ENCODE assay signal across 17 mouse cellular contexts in the genomic region with DNA sequence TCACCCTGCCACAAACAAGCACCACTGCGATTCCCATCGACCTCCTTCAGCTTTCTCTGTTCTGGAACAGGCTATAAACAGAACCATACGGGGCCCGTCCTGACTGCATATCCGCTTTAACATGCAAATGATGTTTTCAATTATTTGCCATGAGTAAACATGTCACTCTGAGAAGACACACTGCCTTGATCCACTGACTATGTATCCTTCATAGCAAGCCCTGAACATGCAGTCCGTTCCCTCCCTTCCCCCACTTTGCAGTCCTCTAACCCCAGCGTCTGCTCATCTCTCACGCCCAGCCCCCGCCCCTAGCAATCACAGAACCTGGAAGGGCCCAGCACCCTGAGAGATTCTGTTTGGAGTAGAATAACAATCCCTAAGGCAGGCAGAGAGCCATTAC.
DNase-seq lines count a peak whose midpoint lies in the region; ATAC-seq lines count a peak whose summit lies in the region.
"Had no signal": no experiment of that assay in that cellular context is flagged by ENCODE, and none has a peak within 500 bp of the region (broad histone marks: within the 10 kb centered on the region; RNA-seq: fewer than 3 reads in every experiment).

No protein-coding gene starts in this region.

- H3K4me3 ChIP-seq in forebrain, embryonic 12.5 days (replicated peaks) = no peak overlapping the region
- no peak overlapping the region for H3K4me3 ChIP-seq in forebrain, embryonic 11.5 days (ENCODE audit: low read depth, low read length)
- H3K4me3 ChIP-seq in neural tube, embryonic 11.5 days (ENCODE audit: low read depth, low read length) = no peak overlapping the region
- no peak overlapping the region for H3K4me3 ChIP-seq in forebrain, embryonic 15.5 days
- H3K4me3 ChIP-seq: heart, embryonic 10.5 days; limb, embryonic 12.5 days had no signal

- DNase-seq in forebrain, embryonic 11.5 days (ENCODE audit: low spot score) = no peak
- peak; percentile 23 for DNase-seq in neural tube, embryonic 11.5 days (ENCODE audit: low spot score)
- DNase-seq in neural tube, embryonic 10.5 days (ENCODE audit: extremely low spot score, low spot score) = no peak
- no peak for DNase-seq in urinary bladder, adult 2 months (ENCODE audit: low spot score)
- DNase-seq in heart, postnatal 25 days (ENCODE audit: low spot score) = no peak
- DNase-seq: gastrocnemius, postnatal 14 days; heart, postnatal 36 days; kidney, adult 18-20 months; kidney, postnatal 36 days; layer of hippocampus, postnatal 36 days had no signal

- ATAC-seq in forebrain, embryonic 12.5 days (ENCODE audit: low FRiP score) = peak; percentile 36; the same call in 1 of the 2 replicates
- ATAC-seq in forebrain, embryonic 11.5 days (replicated peaks; ENCODE audit: low FRiP score) = no peak
- ATAC-seq in neural tube, embryonic 11.5 days (ENCODE audit: insufficient read depth, low FRiP score, low TSS enrichment) = no peak
- ATAC-seq in forebrain, embryonic 15.5 days (replicated peaks) = peak; percentile 38
- ATAC-seq in inflammation-experienced regulatory T-cells, adult 6 months = no peak
- ATAC-seq: activated CD4-positive, CD25-positive, alpha-beta regulatory T cell, adult 4 months had no signal

- no peaks in the 10 kb centered on the region for H3K9me3 ChIP-seq in forebrain, embryonic 12.5 days
- no peaks in the 10 kb centered on the region for H3K9me3 ChIP-seq in forebrain, embryonic 11.5 days (ENCODE audit: control insufficient read depth, low read length)
- no peaks in the 10 kb centered on the region for H3K9me3 ChIP-seq in neural tube, embryonic 11.5 days (ENCODE audit: control insufficient read depth, low read length)
- no peaks in the 10 kb centered on the region for H3K9me3 ChIP-seq in forebrain, embryonic 15.5 days
- H3K9me3 ChIP-seq: heart, embryonic 10.5 days; limb, embryonic 12.5 days had no signal

- H3K9ac ChIP-seq in forebrain, embryonic 12.5 days = no peak overlapping the region
- H3K9ac ChIP-seq in forebrain, embryonic 11.5 days (ENCODE audit: low read length) = no peak overlapping the region
- no peak overlapping the region for H3K9ac ChIP-seq in neural tube, embryonic 11.5 days (ENCODE audit: low read length)
- no peak overlapping the region for H3K9ac ChIP-seq in forebrain, embryonic 15.5 days (replicated peaks)
- H3K9ac ChIP-seq: limb, embryonic 12.5 days had no signal

- WGBS in forebrain, embryonic 12.5 days = 17% methylated on average over 9 of the region's 9 CpGs
- 27% methylated on average over 9 of the region's 9 CpGs for WGBS in forebrain, embryonic 11.5 days
- 22% methylated on average over 9 of the region's 9 CpGs for WGBS in neural tube, embryonic 11.5 days
- 19% methylated on average over 9 of the region's 9 CpGs for WGBS in forebrain, embryonic 15.5 days

- intact Hi-C loops in heart, postnatal 25 days (cut with DNase I) = no loop called here

- H3K27me3 ChIP-seq in forebrain, embryonic 12.5 days = peaks cover 25% of the 10 kb centered on the region
- H3K27me3 ChIP-seq in forebrain, embryonic 11.5 days (ENCODE audit: control insufficient read depth, insufficient read depth, low read length) = no peaks in the 10 kb centered on the region
- H3K27me3 ChIP-seq in neural tube, embryonic 11.5 days (ENCODE audit: control insufficient read depth, insufficient read depth, low read length) = no peaks in the 10 kb centered on the region
- no peaks in the 10 kb centered on the region for H3K27me3 ChIP-seq in forebrain, embryonic 15.5 days

- peaks cover 25% of the 10 kb centered on the region for H3K4me1 ChIP-seq in forebrain, embryonic 12.5 days
- peaks cover 11% of the 10 kb centered on the region; the same call in 1 of the 2 replicates for H3K4me1 ChIP-seq in forebrain, embryonic 11.5 days (replicated peaks; ENCODE audit: control insufficient read depth, insufficient read depth, low read length)
- peaks cover 7% of the 10 kb centered on the region; the same call in 1 of the 2 replicates for H3K4me1 ChIP-seq in neural tube, embryonic 11.5 days (ENCODE audit: control insufficient read depth, insufficient read depth, low read length)
- H3K4me1 ChIP-seq in forebrain, embryonic 15.5 days = peaks cover 26% of the 10 kb centered on the region

- H3K27ac ChIP-seq in forebrain, embryonic 12.5 days = no peak overlapping the region
- no peak overlapping the region for H3K27ac ChIP-seq in forebrain, embryonic 11.5 days (ENCODE audit: low read depth, low read length)
- H3K27ac ChIP-seq in neural tube, embryonic 11.5 days (ENCODE audit: low read depth, low read length) = no peak overlapping the region
- H3K27ac ChIP-seq in forebrain, embryonic 15.5 days (replicated peaks) = no peak overlapping the region
- H3K27ac ChIP-seq: heart, embryonic 10.5 days; limb, embryonic 12.5 days; macrophage had no signal

- no peaks in the 10 kb centered on the region for H3K36me3 ChIP-seq in forebrain, embryonic 12.5 days (replicated peaks)
- H3K36me3 ChIP-seq in forebrain, embryonic 11.5 days (ENCODE audit: control insufficient read depth, insufficient read depth, low read length) = no peaks in the 10 kb centered on the region
- H3K36me3 ChIP-seq in neural tube, embryonic 11.5 days (ENCODE audit: control insufficient read depth, insufficient read depth, low read length) = no peaks in the 10 kb centered on the region
- H3K36me3 ChIP-seq in forebrain, embryonic 15.5 days = no peaks in the 10 kb centered on the region
- H3K36me3 ChIP-seq: heart, embryonic 10.5 days; limb, embryonic 12.5 days had no signal

- 0 out of 2 replicates have a peak overlapping the region, but pooled peaks have one; percentile 6 for H3K4me2 ChIP-seq in forebrain, embryonic 12.5 days
- no peak overlapping the region for H3K4me2 ChIP-seq in forebrain, embryonic 11.5 days (ENCODE audit: low read depth, low read length, severe bottlenecking)
- no peak overlapping the region for H3K4me2 ChIP-seq in neural tube, embryonic 11.5 days (ENCODE audit: low read depth)
- no peak overlapping the region for H3K4me2 ChIP-seq in forebrain, embryonic 15.5 days (replicated peaks)
- H3K4me2 ChIP-seq: limb, embryonic 12.5 days had no signal

Comparison
In these comparisons a context has a peak if more than half of its experiments do, and no peak if none do; other contexts are left out.
1. ATAC-seq: peak in forebrain, embryonic 12.5 days (single experiment) and forebrain, embryonic 15.5 days (single experiment); none in forebrain, embryonic 11.5 days (single experiment), neural tube, embryonic 11.5 days (single experiment) and inflammation-experienced regulatory T-cells, adult 6 months (single experiment).